Mouse (Mus musculus) liver, adult 2 months (tissue): ENCODE data around the gene Tma7.

Source experiments
- CTCF ChIP-seq: fragments of 200-500 bp; IDR thresholded peaks from 2 replicates; pipeline ENCODE4 v1.5.1; 2011; ENCODE audit warnings: low read depth, low read length, control low read depth
- POLR2A ChIP-seq: fragments of 200-500 bp; IDR thresholded peaks from 2 replicates; pipeline ENCODE4 v1.6.1; 2011; ENCODE audit warnings: low read length, control low read depth; ENCODE audit not compliant: insufficient read depth; ENCODE audit errors: extremely low read depth

GRCm38 (mm10) chr9:109039681-109040080, 42.7 kb downstream of the Tma7 start:
- no peak for TF ChIP-seq CTCF
- no peak for TF ChIP-seq POLR2A
